Mouse (Mus musculus) cerebellum, postnatal 4 days (tissue): ENCODE data around the gene Zfp276.
"Not testable (repeated sequence)": the region's sequence is repeated elsewhere in the genome, so short reads cannot be mapped to it uniquely, and the experiment has no call there.

Source experiments
- DNase-seq, 2 experiments: peaks; one replicate each; pipeline ENCODE4 v3.0.0; 2022; ENCODE audit warnings: low spot score in 2 of 2, mixed read lengths in 1 of 2

Zfp276 gene

DNA sequence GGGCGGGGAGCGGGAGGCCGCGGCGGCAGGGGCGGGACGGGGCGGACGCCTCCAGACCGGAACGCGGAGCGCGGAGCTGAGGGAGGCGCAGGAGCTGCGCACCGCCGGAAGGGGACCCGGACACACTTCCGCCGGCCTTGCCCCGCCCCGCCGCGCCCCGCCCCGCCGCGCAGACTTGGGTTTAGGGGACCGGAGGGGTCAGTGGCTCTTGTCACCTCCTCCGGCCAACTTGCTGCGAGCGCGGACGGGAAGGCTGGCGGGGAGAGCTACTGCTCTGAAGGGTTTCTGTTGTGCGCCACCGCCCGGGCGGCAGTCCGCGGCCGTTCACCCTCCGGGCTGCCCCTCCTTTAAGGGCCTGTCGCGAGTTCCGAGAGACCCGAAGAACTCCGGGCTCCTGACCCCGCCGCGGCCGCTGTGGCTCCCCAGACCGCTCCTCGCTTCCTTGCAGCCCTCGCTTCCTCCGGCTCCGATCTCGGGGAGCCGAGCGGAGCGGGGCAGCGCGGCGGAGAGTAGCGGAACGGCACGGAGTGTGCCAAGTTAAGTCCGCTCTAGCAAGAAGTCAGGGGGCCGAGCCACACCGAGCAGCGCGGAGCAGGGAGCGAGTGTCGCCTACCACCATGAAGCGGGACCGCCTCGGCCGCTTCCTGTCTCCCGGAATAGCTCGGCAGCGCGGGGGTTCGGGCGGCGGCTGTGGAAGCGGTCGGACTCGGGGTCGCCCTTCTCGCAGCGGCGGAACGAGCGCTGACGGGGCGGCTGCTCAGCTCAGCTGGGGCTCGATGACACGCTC lies at the start of gene Zfp276, which contains the start of gene Vps9d1:
Zfp276 (plus strand) TSS at position 97 of the 787 bp plus-strand sequence.
Vps9d1 (minus strand) TSS at position 250 of the 787 bp plus-strand sequence.
- peak; percentile 79 to 86 for DNase-seq

DNA sequence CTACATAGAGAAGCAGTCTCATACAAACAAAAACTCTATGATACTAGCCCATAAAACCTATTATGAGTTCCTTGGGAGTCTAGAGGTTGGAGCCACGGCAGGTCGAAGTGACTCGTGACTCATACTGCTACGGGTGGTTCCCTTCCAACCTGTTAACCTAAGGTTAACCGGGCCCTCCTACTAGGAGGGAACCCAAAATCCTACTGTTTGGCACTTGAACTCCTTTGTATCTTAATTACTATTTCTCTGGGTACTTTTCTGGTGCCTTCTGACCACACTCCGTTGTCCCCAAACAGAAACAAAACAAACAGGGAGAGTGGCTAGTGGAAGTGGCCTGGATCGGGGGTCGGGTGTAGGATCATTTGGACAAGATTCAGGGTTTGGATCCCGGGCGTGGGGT lies 42.1 kb upstream of the Zfp276 start:
- no peak for DNase-seq

DNA sequence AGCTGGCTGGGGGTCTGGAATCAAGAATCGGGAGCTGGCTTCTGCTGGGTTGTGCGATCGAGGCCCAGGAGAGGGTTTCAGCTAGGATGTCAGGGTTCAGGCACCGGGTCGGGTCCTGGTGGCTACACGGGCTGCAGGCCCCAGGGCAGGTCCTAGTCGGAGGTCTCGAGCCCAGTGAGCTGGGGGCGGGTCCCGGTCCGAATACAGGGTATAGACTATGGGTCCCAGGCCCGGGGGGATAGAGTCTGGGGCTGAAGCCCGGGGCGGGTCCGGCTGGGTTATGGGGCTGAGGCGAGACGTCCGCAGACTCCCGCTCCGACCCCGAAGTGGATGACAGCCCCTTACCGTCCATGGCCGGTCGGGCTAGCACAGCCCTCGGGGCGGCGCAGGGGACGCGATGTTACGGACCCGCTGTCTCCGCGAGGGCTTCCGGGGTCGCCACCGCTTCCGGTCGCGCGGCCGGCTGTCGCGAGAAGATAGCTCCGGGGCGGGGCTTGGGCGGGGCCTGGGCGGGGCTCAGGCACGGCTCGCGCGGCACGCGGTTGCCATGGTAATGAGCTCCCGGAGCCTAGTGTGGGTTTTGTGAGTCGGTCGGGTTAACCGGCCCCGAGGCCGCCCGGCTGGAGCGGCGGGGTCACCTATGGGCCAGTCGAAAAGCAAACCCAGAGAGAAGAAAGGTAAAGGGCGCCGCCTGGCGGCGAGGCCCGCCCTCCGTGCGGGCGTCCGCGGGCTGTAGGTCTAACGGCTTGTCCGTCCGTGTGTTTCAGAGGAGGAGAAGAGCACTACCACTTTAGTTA lies 41.5 kb upstream of the Zfp276 start, which contains the start of the genes Chmp1a and Spata33:
Chmp1a (minus strand) TSS at position 443 of the 797 bp plus-strand sequence.
Spata33 (plus strand) TSS at position 512 of the 797 bp plus-strand sequence.
- DNase-seq = peak; percentile 67 to 91

DNA sequence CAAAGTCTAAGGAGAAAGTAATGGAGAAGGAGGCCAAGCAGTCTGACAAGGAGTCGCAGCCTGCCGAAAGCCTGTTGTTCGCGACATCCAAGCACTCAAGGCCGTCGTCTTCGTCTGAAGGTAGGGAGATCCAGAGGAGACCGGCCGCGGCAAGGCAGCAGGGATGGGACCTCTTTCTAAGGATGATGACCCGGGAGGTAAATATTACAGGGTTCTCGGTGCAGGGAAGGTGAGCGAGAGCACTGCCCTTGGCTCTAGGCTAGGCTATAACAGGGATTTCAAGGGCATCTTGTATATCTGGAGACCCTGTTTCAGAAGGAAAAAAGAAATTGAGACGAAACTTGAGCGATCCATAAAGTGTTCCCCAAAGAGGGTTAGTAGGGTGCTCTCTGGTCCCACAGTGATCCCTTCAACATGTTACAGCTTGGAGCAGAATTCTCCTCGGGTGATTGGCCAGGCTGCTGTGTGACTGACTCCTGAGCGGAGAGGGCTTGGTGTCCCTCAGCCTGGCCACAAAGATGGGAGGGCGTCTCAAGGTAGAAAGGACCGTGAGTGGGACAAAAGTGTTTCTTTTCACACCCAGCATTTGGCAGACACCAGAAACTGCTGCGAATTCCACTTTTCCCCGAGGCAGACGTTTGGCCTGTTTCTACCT lies 40.8 kb upstream of the Zfp276 start:
- DNase-seq = no peak

DNA sequence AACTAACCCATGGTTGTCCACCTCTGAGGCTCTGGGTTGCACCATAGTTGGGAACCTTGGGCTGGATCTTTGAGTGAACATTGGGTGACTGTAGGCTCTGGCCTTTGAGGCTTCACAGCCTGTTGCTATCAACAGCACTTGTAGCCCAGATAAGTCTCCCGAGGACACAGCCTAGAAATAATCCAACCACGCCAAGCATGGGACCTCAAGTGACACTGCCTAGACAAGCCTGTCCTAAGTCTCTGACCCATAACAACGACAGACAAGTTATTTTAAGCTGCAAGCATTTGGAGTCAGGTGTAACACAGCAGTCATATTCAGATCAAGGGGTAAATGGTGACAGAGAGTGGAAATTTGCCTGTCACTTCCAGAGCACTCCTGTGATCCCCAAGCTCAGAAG lies 38.6 kb upstream of the Zfp276 start:
- DNase-seq = no peak

DNA sequence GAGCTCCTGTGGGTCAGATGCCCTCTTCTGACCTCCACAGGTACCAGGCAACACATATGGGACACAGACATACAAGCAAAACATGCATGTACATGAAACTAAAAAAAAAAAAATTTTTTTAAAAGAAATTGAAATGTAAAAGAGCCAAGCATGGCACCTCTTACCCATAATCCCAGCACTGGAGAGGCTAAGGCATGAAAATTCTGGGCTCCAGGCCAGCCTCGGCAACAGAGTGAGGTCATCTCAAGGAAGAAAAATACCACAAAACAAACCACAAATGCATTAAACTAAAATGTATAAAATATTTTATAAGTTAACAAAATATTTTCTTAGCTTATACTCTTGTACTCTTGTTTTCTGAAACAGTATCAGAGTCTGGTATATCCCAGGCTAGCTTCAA lies 33.1 kb upstream of the Zfp276 start:
- DNase-seq = no peak

DNA sequence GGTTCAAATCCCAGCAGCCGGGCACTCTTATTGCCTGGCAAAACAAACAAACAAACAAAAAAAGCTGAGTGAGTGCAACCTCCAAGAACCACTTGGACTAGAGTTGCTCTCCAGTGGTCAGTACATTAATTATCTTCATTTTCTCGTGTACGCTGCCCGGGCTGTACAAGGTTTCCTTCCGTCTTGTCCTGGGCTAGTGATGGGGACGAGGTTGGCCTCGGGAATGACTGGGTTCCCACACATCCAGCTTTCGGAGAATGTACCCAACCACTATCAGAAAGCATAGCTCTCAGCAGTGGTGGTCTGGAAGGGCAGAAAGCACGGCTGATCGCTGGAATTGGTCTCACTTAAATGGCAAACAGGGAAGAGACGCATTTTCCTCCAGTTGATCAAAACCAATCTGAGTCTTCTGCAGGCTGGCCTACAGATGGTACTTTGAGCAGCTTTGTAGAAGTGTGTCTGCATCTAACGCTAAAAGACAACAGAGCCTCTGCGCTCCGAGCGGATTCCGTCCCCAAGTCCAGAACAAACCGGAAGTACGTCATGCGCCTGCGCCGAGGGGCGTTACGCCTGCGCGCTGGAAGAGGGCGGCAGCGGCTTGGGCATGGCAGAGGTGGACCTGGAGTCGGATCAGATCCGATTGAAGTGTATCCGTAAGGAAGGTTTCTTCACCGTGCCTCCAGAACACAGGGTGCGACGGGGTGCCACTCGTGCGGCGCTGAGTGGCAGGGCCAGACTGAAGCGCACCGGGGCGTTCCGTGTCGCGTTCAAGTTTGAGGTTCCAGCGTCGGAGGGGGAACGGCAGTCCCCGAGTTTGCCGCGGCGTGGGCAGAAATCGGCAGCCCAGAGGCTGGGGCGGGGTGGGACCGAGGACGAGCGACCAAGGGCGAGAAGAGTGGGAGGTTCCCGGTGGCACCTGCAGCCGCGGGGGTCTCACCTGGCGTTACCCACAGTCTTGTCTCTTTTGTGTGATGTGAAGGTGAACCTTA lies 29.4 kb upstream of the Zfp276 start, which contains the start of gene Cdk10:
Cdk10 (plus strand) TSS at position 565 of the 989 bp plus-strand sequence.
- peak; percentile 78 to 89 for DNase-seq

DNA sequence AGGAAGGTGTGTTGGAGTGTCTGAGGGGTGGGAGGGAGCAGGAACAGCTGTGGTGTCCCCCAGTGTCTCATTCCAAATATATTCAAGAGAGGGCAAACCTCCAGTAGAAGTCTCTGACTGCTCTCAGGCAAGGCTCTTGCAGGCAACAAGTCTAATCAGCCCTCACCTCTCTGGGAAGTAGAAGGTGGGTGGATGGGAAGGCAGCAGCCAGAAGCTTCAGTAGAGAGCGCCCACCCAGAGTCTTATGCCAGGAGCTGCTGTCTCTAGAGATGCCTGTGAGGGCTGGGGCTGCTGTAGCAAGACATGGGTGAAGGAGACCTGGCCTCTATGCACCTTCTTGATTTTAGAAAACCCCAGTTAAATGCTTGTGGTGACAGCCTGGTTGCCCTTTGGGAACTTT lies 25.6 kb upstream of the Zfp276 start:
- no peak for DNase-seq

DNA sequence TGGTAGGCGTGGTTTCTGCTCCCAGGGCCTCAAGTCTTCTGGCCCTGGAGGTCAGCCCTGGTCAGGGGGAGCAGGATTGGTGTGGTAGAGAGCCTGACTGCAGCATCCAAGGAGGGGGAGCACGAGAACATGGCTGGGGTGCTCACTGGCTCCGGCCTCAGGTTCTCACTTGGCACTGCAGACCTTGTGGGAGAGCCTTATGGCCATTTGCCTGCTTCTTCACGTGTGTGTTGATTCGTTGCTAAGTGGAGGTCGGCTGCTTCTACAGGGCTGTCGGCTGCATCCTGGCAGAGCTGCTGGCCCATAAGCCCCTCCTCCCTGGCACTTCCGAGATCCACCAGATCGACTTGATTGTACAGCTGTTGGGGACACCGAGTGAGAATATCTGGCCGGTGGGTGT lies 23.7 kb upstream of the Zfp276 start:
- not testable (repeated sequence) for DNase-seq

DNA sequence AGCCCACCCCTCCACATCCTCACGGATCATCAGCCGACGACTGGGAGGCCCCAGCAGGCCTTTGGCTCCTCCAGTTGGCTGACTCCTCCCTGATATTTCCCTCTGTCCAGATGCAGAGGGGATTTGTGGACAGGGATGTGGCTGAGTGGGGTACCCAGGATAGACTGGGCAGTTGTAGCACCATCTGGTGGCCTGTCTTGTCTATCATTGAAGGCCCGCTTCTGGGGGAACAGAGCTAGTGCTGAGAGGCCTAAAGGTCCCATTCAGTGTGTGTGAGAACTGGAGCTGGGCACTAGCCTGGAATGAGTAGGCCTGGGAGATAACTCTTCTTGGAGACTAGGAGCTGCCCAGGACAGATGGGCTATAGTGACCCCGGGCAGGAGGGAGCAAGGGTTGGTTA lies 22.3 kb upstream of the Zfp276 start:
- no peak for DNase-seq

DNA sequence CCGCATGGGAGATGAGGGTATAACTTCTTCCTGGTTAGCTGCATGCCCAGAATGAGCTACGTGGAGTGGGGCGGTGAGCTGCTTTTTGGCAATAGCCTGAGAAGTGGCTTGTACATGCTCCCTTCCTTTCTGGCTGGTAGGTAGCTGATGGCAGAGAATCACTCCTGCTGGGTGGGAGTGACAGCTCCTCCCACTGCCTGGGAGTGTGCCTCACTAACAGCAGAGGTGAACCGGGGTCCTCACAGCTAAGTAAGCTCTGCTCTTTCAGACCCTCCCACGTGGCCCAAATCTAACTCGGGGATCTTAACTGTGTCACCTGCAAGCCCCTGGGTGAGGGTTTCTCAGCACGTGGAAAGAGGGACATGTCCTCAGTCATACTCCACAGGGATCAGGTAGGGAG lies 21.4 kb upstream of the Zfp276 start:
- no peak for DNase-seq

DNA sequence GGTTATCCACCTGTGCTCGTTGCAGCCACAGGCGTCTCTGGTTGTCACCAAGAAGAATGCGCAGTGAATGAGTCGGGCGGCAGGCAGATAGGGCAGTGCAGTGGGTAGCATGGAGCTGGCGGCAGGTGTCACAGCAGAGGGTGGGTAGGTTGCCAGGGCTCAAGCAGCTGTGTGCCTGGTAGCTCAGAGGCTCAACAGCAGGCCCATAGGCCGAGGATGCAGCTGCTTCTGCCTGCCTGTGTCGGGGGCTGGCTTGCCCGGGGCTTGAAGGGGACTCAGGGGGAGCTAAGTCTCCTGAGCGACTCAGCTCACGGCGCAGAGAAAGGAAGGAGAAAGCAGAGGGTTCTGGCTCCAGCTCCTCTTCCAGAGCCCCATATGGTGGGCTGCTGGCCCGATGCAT lies 20.7 kb upstream of the Zfp276 start:
- no peak for DNase-seq

DNA sequence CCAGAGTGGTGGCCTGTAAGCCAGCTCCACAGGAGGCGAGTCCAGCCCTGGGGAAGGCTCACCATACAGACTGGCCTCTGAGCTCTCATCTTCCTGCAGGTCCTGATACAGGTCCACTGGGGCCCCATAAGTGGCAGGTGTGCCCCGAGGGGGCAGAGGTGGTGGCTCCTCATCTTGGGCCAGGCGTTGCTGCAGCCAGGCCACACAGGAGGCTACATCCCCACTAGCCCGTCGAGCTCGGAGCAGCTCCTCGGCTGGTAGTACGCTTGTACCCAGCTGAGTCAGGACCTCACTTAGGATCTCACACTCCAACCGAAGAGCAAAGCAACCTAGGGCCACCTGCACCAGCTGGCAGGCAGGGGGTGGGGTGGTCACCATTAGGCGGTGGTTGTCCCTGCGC lies 20.2 kb upstream of the Zfp276 start:
- DNase-seq = no peak

DNA sequence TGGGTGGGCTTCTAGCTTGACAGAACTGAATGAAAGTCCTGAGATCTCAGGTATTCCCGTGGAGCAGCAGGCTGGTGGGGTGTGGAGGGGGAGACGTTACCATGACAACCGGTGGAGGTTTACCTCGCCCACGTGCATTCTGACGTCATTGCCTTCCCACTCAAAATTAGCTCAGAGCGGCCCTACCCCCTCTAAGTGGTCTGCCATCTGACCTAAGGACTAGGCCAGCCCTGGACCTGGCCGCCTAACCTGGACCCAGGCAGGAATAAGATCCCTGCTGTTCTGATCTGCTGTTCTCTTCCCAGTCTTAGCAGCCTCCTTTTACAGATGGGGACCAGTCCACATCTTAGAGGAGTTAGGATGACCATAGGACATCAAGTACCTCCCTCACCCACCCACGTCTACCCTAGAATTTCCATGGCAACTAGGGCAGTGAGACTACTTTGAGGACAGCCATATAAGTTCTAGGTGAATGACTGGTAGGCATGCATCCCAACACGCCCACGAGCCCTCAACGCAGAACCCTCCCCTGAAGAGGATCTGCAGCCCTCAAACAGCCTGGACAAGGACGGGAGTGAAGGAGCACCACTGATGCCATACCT lies 19.0 kb upstream of the Zfp276 start:
- no peak for DNase-seq

DNA sequence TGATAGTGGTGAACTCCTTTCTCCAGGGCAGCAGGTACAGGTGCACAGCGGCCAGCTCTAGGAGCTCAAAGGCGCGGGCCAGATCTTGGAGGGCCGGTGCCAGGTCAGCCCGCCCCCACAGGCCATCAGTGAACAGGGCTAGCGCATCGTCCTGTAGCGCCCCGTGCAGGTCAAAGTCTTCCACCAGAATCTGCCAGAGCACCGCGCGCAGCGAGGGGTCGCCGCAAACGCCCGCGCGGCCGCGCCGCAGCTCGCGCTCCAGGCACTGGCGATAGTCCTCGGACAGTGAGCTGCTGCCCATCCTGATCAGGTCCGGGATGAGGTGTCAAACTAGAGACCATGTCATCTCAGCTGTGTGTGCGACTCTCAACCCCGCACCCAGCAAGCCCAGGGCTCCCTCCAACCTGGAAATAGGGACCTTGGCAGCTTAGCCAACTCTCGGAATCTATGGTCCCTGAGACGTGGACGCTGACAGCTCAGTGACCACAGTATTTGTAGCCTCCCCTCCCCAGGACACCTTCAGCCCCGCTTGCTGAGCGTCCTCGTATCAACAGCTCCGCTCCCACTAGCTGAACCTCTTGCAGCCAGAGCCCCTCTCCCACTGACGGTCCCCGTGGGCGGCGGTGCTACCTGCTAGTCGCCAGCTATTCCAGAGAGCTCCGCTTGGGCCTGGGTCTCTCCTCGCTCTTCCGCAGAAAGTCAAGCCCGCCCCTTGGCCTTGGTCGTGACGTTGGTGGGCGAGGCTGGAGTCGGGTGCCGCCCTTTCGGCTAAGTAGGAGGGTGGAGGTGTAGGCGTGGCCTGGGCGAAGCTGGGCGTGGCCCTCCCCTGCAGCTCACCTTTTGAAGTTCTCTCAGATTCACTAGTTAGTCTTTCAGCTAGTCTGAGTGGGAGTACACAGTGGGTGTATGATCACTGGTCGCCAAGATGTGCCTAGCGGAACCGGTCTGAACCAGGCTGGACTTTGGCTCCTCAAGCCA lies 18.2 kb upstream of the Zfp276 start, which contains the start of gene Spata2l:
Spata2l (minus strand) TSS at position 714 of the 978 bp plus-strand sequence.
- peak in 1 of 2 experiments; percentile 55 for DNase-seq

DNA sequence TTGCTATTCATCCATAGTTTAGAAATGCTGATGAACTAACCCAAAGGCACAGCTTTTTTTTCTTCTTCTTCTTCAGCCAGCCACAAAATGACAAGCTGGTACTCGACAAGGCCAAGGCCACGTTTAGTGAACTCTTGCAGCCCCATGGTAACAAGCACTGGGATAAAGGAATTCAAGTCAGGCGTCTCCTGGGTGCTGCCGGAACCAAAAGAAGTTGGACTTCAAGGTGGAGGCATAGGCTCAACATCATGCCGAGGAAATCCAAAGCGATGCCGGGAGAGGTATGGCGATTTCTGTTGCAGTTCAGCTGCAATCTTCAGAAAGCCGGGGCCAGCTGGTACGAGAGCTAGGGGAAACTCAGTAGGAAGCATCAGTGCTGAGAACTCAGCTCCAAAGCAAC lies 14.6 kb upstream of the Zfp276 start:
- DNase-seq = no peak

DNA sequence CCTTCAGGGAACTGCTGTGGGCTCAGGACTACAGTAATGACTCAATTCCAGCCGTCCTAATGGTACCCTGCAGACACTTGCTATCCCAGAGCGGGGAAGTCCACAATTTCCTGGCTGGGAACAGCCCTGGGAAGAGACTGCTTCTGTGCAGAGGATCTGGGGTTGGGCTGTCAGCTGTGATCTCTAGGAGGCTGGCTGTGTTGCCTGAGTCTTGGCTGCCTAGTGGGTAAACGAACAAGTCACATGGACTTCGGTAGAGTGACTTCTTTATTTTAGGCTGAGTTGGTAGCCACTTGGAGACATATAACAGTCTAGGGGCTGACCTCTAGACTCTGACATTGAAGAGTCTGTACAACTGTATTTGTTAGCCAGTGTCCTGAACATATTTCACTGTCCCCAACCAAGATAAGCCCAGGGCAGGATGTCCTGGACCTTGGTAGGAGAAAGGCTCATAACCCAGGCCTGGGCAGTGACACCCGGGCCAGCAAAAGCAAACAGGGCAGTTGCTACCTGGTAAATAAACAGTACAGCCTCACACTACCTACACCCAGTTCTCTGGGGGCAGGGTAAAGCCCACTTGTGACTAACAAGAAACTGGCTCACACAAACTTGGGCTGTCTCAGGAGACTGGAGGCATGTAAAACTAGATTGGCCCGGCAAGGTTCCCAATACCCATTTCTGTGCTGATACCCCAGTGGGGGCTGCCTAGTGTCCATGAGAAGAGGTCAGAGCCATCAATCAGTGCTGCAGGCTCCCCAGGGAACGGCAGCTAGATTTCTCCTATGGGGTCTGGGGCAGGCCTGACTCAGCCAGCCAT lies 11.7 kb upstream of the Zfp276 start:
- no peak for DNase-seq

DNA sequence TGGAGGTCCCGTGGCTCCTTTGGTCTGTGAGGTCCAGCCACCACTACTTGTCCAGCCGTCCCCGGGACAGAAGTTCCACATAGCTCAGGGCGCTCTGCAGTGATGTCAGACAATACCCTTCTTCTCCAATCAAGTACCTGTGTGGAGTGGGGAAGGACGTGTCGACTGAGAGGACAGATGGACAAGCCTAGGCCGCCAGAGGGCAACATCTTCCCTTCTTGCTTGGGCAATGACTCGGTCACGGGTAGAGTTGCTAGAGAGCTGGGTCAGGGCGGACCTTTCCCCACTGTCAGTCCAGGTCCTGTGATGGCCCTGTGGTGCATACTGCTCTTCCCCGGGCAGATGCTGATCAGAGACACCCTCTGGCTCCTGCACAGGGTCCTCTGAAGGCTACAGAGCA lies 10.9 kb upstream of the Zfp276 start:
- DNase-seq = no peak
